Mouse (Mus musculus) limb, embryonic 11.5 days (tissue): ENCODE measurements at regions not wholly inside any gene's neighbourhood (a gene's known extent, or its start where the extent isn't known, plus 50 kb on each side); places are given as distances from the start of the nearest gene placed in this dataset.

Experiments used
- ATAC-seq: fragments of 200-750 bp; cut with Nextera tagmentation; 2 replicates; pipeline ENCODE4 v1.8.0; 2017; ENCODE audit warnings: low read depth; ENCODE audit not compliant: insufficient number of reproducible peaks, low FRiP score, low TSS enrichment
- DNase-seq: peaks from one replicate; pipeline ENCODE4 v3.0.0-alpha.2; 2015; ENCODE audit warnings: low spot score
- H3K27ac ChIP-seq: fragments of 300-500 bp; sonication (generic); replicated peaks from 2 replicates; pipeline ENCODE4 v1.5.1; 2014; ENCODE audit warnings: low read depth, mild to moderate bottlenecking, low read length
- H3K27me3 ChIP-seq: fragments of 300-500 bp; sonication (generic); 2 replicates; pipeline ENCODE4 v1.6.1; 2014; ENCODE audit warnings: mild to moderate bottlenecking, low read length, mixed read lengths; ENCODE audit not compliant: control insufficient read depth, insufficient read depth
- H3K36me3 ChIP-seq: fragments of 300-500 bp; sonication (generic); 2 replicates; pipeline ENCODE4 v1.6.1; 2014; ENCODE audit warnings: mild to moderate bottlenecking, low read length, moderate library complexity, mixed read lengths; ENCODE audit not compliant: control insufficient read depth, insufficient read depth
- H3K4me1 ChIP-seq: fragments of 300-500 bp; sonication (generic); 2 replicates; pipeline ENCODE4 v1.6.1; 2014; ENCODE audit warnings: low read length, mixed read lengths; ENCODE audit not compliant: control insufficient read depth, insufficient read depth
- H3K4me2 ChIP-seq: fragments of 300-500 bp; sonication (generic); 2 replicates; pipeline ENCODE4 v1.6.1; 2014; ENCODE audit warnings: low read depth, mild to moderate bottlenecking, moderate library complexity; ENCODE audit not compliant: severe bottlenecking
- H3K4me3 ChIP-seq: fragments of 300-500 bp; sonication (generic); 2 replicates; pipeline ENCODE4 v1.5.1; 2014; ENCODE audit warnings: low read depth, low read length
- H3K9ac ChIP-seq: fragments of 300-500 bp; sonication (generic); 2 replicates; pipeline ENCODE4 v1.6.1; 2014; ENCODE audit warnings: mild to moderate bottlenecking, low read length
- H3K9me3 ChIP-seq: fragments of 300-500 bp; sonication (generic); 2 replicates; pipeline ENCODE4 v1.6.1; 2016; ENCODE audit warnings: low read length; ENCODE audit not compliant: control insufficient read depth
- WGBS: fragments of 180-500 bp; shearing (Covaris S2); extraction: QIAGEN DNeasy Blood & Tissue Kit; methylation state at CpG from one replicate; pipeline ENCODE4 v1.1.7; 2014; 5-methylcytosine and 5-hydroxymethylcytosine counted together

- no peak for ATAC-seq
- Histone ChIP-seq H3K4me3 (no peak overlapping the region), H3K4me1 (no peaks in the 10 kb centered on the region), H3K9ac (no peak overlapping the region), H3K4me2 (no peak overlapping the region), H3K27ac (no peak overlapping the region), H3K36me3 (no peaks in the 10 kb centered on the region), H3K27me3 (no peaks in the 10 kb centered on the region), H3K9me3 (no peaks in the 10 kb centered on the region)
- DNase-seq = no peak
- WGBS = 53% methylated on average over 10 of the region's 10 CpGs
Observed at GRCm38 (mm10) chr15:51601128-51601855, 2283.4 kb upstream of the Gm7489 start.

DNA sequence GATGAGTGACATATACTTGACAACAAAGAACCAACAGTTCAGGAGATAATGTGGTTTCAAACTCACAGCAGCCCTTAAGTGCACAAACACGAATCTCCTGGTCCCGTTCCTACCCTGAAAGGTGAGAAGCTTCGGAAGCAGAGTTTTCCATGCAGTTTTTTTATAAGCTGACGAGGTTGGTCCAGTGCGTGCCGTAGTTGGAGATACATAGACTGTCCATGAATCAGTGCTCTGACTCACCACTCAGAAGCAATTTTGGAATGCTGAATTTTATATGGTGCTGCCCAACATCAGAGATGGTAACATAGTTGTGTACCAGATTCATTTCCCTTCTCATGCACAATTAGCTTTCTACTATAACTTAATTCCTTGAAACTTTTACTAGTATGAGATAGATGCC, 2263.3 kb upstream of the Gm7489 start:
- Histone ChIP-seq H3K36me3 (no peaks in the 10 kb centered on the region), H3K27ac (no peak overlapping the region), H3K9me3 (no peaks in the 10 kb centered on the region), H3K9ac (no peak overlapping the region), H3K4me2 (no peak overlapping the region), H3K4me1 (0 out of 2 replicates have a peak, but pooled peaks cover 3% of the 10 kb centered on the region), H3K27me3 (no peaks in the 10 kb centered on the region), H3K4me3 (no peak overlapping the region)
- no peak for DNase-seq
- 89% methylated on average over 6 of the region's 6 CpGs for WGBS
- ATAC-seq = no peak

DNA sequence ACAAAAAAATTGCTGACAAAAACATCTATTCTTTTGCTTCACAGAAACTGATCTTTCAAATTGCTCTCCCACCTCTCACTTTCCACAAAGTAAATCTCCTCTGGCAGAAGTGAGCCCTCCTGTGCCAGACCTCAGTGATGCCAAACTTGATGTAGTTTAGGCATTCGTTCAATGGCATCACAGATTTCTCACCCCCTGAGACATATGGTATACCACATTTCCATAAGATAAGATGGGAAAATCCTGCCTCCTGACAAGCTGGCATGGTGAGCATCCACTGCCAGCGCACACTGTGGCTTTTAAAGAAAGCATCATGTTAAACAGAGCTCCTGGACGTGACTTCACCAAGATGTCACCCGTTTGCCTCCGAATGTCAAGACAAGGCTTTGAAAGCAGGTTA, 2257.2 kb upstream of the Gm7489 start:
- DNase-seq = no peak

GRCm38 (mm10) chr15:51628518-51628917, 2256.2 kb upstream of the Gm7489 start:
- WGBS = 37% methylated on average over 4 of the region's 4 CpGs
- DNase-seq (peak; percentile 62), ATAC-seq (peak; percentile 88)
- H3K9me3 ChIP-seq = no peaks in the 10 kb centered on the region
- H3K9ac ChIP-seq = no peak overlapping the region
- H3K4me1 ChIP-seq = no peaks in the 10 kb centered on the region
- no peak overlapping the region for H3K4me2 ChIP-seq
- no peak overlapping the region for H3K4me3 ChIP-seq
- H3K27ac ChIP-seq = 0 out of 2 replicates have a peak overlapping the region, but pooled peaks have one; percentile 1
- no peaks in the 10 kb centered on the region for H3K27me3 ChIP-seq
- H3K36me3 ChIP-seq = no peaks in the 10 kb centered on the region

More for the DNA sequence above, 2257.2 kb upstream of the Gm7489 start:
- Histone ChIP-seq H3K4me1 (0 out of 2 replicates have a peak, but pooled peaks cover 3% of the 10 kb centered on the region), H3K9me3 (no peaks in the 10 kb centered on the region), H3K4me2 (no peak overlapping the region), H3K36me3 (no peaks in the 10 kb centered on the region), H3K27ac (no peak overlapping the region), H3K27me3 (no peaks in the 10 kb centered on the region), H3K9ac (no peak overlapping the region), H3K4me3 (no peak overlapping the region)
- no peak for ATAC-seq
- WGBS = 95% methylated on average over 5 of the region's 5 CpGs

- H3K27ac ChIP-seq = no peak overlapping the region
- H3K27me3 ChIP-seq = no peaks in the 10 kb centered on the region
- DNase-seq = no peak
- WGBS = 65% methylated on average over 10 of the region's 10 CpGs
- no peak overlapping the region for H3K4me3 ChIP-seq
- H3K36me3 ChIP-seq = no peaks in the 10 kb centered on the region
- no peak for ATAC-seq
- H3K4me2 ChIP-seq = no peak overlapping the region
- H3K9ac ChIP-seq = no peak overlapping the region
- H3K9me3 ChIP-seq = no peaks in the 10 kb centered on the region
- H3K4me1 ChIP-seq = peaks cover 6% of the 10 kb centered on the region; the same call in 1 of the 2 replicates
Observed at GRCm38 (mm10) chr15:51631881-51632280, 2252.8 kb upstream of the Gm7489 start.

GRCm38 (mm10) chr15:51633068-51633467, 2251.6 kb upstream of the Gm7489 start:
- Histone ChIP-seq H3K36me3 (no peaks in the 10 kb centered on the region), H3K9ac (no peak overlapping the region), H3K4me3 (no peak overlapping the region), H3K27ac (no peak overlapping the region), H3K4me2 (no peak overlapping the region), H3K4me1 (peaks cover 6% of the 10 kb centered on the region; the same call in 1 of the 2 replicates), H3K27me3 (no peaks in the 10 kb centered on the region), H3K9me3 (no peaks in the 10 kb centered on the region)
- no peak for ATAC-seq
- WGBS = 91% methylated on average over 6 of the region's 6 CpGs
- DNase-seq = no peak

DNA sequence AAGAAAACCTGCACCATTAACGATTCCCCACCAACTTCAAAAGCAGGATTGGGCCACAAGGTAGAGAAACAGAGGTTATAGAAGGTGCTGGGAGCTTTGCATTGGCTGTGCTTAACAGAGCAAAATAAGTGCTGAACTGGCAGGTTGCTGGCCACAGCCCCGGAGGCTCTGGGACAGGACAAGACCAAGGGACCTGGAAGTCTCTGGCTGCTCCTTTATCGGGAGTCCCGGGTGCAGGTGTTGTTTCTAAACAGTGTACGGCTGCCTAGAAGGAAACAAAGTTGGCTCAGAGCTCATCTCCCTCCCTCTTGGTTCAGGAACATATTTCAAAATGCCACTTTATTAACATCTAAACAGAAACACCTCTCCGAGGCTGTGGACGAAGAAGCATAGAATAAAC, 2250.0 kb upstream of the Gm7489 start:
- ATAC-seq (no peak), DNase-seq (no peak)
- Histone ChIP-seq H3K4me3 (no peak overlapping the region), H3K9me3 (no peaks in the 10 kb centered on the region), H3K4me1 (peaks cover 6% of the 10 kb centered on the region; the same call in 1 of the 2 replicates), H3K4me2 (no peak overlapping the region), H3K9ac (no peak overlapping the region), H3K36me3 (no peaks in the 10 kb centered on the region), H3K27ac (no peak overlapping the region), H3K27me3 (no peaks in the 10 kb centered on the region)
- 55% methylated on average over 7 of the region's 7 CpGs for WGBS

DNA sequence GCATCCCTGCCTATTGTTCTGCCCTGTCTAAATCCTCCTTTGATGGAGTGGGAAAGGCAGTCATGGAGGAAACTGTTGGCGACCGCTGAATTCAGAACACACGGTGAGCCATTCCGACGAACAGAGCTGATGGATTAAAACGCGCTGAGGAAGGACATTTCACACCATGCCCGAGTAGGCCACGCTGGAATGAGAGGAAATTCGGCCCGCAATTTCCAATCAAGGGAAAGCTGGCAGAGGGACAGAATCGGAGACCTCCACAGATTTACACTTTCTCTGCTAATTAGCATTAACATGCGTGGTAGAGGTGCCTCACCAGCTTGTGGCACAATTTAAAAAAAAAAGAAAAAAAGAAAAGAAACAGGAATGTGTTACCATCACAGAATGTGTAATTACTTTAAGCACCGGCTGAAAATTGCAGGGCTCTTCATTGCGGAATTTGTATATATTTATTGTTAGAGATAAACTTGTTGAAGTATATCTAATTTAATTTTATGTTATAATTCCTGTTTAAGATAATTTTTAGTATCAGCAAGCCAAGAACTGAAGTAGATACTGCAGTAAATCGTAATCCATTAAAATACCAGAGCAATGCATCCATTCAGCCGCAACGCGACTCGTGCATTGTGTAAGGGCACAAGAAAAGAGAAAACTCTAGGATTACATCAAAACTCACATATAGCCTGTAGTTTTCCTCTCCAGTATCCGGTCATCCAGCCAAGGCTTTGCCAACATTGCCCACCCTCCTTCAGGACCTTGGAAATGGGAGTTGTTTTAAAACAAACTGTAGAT, 2249.4 kb upstream of the Gm7489 start:
- no peak overlapping the region for H3K9ac ChIP-seq
- no peaks in the 10 kb centered on the region for H3K36me3 ChIP-seq
- 56% methylated on average over 21 of the region's 21 CpGs for WGBS
- H3K4me3 ChIP-seq = no peak overlapping the region
- H3K27ac ChIP-seq = no peak overlapping the region
- peaks cover 6% of the 10 kb centered on the region; the same call in 1 of the 2 replicates for H3K4me1 ChIP-seq
- H3K27me3 ChIP-seq = no peaks in the 10 kb centered on the region
- DNase-seq (no peak), ATAC-seq (no peak)
- no peak overlapping the region for H3K4me2 ChIP-seq
- H3K9me3 ChIP-seq = no peaks in the 10 kb centered on the region
